Mouse (Mus musculus): Measurements from ENCODE around the gene Mocs1.

Gene Mocs1

GRCm38 (mm10) chr17:49493276-49493675 is 65.1 kb downstream of the Mocs1 start:
- no peak for DNase-seq

- no peak for DNase-seq
Observed at GRCm38 (mm10) chr17:49498169-49498568, 70.0 kb downstream of the Mocs1 start.

GRCm38 (mm10) chr17:49499635-49500034 is 71.5 kb downstream of the Mocs1 start:
- no peak for DNase-seq

GRCm38 (mm10) chr17:49500234-49500633 is 72.1 kb downstream of the Mocs1 start:
- DNase-seq, result no peak

- DNase-seq, result no peak
Observed at GRCm38 (mm10) chr17:49503246-49503900, 75.2 kb downstream of the Mocs1 start.

Measured in kidney, adult 8-10 months (tissue).